In the genomic region with DNA sequence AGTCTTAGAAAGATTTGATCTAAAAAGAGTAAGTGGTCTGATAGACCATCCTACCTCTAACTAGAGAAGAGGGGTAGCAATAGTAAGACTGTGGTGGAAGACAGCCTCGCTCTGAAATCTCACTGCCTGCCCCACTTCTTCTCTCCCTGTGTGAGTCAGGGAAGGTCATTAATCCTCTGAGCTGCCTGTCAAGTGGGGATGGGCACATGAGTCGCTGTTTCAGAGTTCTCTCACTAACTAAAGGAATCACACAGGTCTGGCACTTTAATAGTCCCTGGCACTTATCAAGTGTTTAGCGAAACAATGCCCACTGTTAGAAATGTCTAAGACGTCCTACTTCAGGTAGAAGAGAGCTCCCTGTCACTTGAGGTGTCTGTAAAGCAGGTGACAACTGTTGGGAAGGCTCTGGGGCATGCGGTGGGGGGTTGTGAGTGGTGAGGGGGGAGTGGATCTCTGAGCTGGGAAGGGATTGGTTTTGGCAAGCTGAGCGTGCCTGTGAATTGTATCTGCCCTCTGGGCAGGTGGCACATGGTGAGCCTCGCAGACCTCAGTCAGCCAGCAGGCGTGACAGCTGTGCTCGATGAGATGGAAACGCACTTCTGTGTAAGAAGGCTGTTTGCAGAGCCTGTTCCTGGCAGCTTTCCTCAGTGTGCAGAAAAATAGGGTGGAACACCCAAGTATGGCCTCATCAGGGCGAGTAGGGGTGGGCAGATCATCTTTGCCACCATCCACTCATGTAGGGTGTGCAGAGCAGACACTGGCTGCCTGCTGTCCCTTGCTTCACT, we compare ENCODE assay signal across 7 mouse cellular contexts. TPM values are rescaled to one million over a fixed set of nuclear protein-coding genes. Genes with fewer than 3 reads are reported as not detected.
DNase-seq lines count a peak whose midpoint lies in the region; ATAC-seq and TF ChIP-seq lines count a peak whose summit lies in the region.

No protein-coding gene starts in this region.

- no peak overlapping the region for H3K4me2 ChIP-seq in lung, embryonic 15.5 days
- no peak overlapping the region for H3K4me2 ChIP-seq in limb, embryonic 14.5 days (replicated peaks; ENCODE audit: low read depth, low read length, severe bottlenecking)

- 41% methylated on average over 11 of the region's 11 CpGs for WGBS in lung, embryonic 15.5 days
- 67% methylated on average over 11 of the region's 11 CpGs for WGBS in forebrain, embryonic 10.5 days
- 49% methylated on average over 11 of the region's 11 CpGs for WGBS in limb, embryonic 14.5 days

- TF ChIP-seq POLR2A in limb, embryonic 14.5 days (IDR thresholded peaks at IDR 0.05; ENCODE audit: borderline replicate concordance, extremely low read depth, insufficient read depth, insufficient read length) = no peak

- no peak for DNase-seq in lung, adult 18-20 months
- DNase-seq in forebrain, embryonic 10.5 days (ENCODE audit: extremely low spot score, low spot score) = no peak
- peak; percentile 26 for DNase-seq in limb, embryonic 14.5 days (ENCODE audit: low spot score)
- peak; percentile 63 for DNase-seq in thymus, postnatal 14 days
- DNase-seq in kidney, adult 8-10 months = no peak
- no peak for DNase-seq in urinary bladder, adult 18-20 months (ENCODE audit: low spot score in 2 of 2)

- no peaks in the 10 kb centered on the region for H3K9me3 ChIP-seq in lung, embryonic 15.5 days
- no peaks in the 10 kb centered on the region for H3K9me3 ChIP-seq in forebrain, embryonic 10.5 days
- no peaks in the 10 kb centered on the region for H3K9me3 ChIP-seq in limb, embryonic 14.5 days (ENCODE audit: control insufficient read depth, low read length)

- H3K4me3 ChIP-seq in lung, embryonic 15.5 days = no peak overlapping the region
- H3K4me3 ChIP-seq in forebrain, embryonic 10.5 days = no peak overlapping the region
- H3K4me3 ChIP-seq in limb, embryonic 14.5 days (replicated peaks; ENCODE audit: low read length) = no peak overlapping the region

- H3K36me3 ChIP-seq in lung, embryonic 15.5 days = no peaks in the 10 kb centered on the region
- no peaks in the 10 kb centered on the region for H3K36me3 ChIP-seq in forebrain, embryonic 10.5 days (replicated peaks)
- no peaks in the 10 kb centered on the region for H3K36me3 ChIP-seq in limb, embryonic 14.5 days (ENCODE audit: control insufficient read depth, insufficient read depth, low read length)

- no peak overlapping the region for H3K9ac ChIP-seq in lung, embryonic 15.5 days
- no peak overlapping the region for H3K9ac ChIP-seq in limb, embryonic 14.5 days (ENCODE audit: low read depth, low read length, severe bottlenecking)

- peak; percentile 19; the same call in 1 of the 2 replicates for ATAC-seq in lung, embryonic 15.5 days (ENCODE audit: borderline replicate concordance, extremely low read depth, low FRiP score, low TSS enrichment)
- no peak; the same call in 1 of the 2 replicates for ATAC-seq in limb, embryonic 14.5 days (ENCODE audit: low FRiP score, low read depth)

- H3K27ac ChIP-seq in lung, embryonic 15.5 days = no peak overlapping the region
- H3K27ac ChIP-seq in forebrain, embryonic 10.5 days = peak overlapping the region; percentile 62
- H3K27ac ChIP-seq in limb, embryonic 14.5 days (replicated peaks; ENCODE audit: low read depth, low read length) = no peak overlapping the region

- H3K27me3 ChIP-seq in lung, embryonic 15.5 days = no peaks in the 10 kb centered on the region
- no peaks in the 10 kb centered on the region for H3K27me3 ChIP-seq in forebrain, embryonic 10.5 days (ENCODE audit: poor library complexity, severe bottlenecking)
- H3K27me3 ChIP-seq in limb, embryonic 14.5 days (ENCODE audit: control insufficient read depth, insufficient read depth, low read length) = no peaks in the 10 kb centered on the region

- H3K4me1 ChIP-seq in lung, embryonic 15.5 days = peaks cover 15% of the 10 kb centered on the region
- peaks cover 17% of the 10 kb centered on the region for H3K4me1 ChIP-seq in forebrain, embryonic 10.5 days
- no peaks in the 10 kb centered on the region for H3K4me1 ChIP-seq in limb, embryonic 14.5 days (ENCODE audit: control insufficient read depth, insufficient read depth, low read length)

RNA-seq across cellular contexts. Expression of gene Thbs4, which starts 57.9 kb away (rescaled TPM):
- polyA plus RNA-seq in lung, embryonic 15.5 days (2015; fragmentation: Nextera tagmentation; extraction: Ambion mirVana) = 3.0 and 4.4 TPM in 2 replicates
- 2.3 and 2.8 TPM in 2 replicates for polyA plus RNA-seq in forebrain, embryonic 10.5 days (2016; fragmentation: Nextera tagmentation; extraction: Ambion mirVana)
- 59.9 and 70.6 TPM in 2 replicates for polyA plus RNA-seq in limb, embryonic 14.5 days (2012; rRNA removed)
- polyA plus RNA-seq in limb, embryonic 14.5 days (2014; fragmentation: Nextera tagmentation; extraction: Ambion mirVana) = 32.0 and 38.3 TPM in 2 replicates

Comparison
In these comparisons a context has a peak if more than half of its experiments do, and no peak if none do; other contexts are left out.
1. DNase-seq: peak in limb, embryonic 14.5 days (single experiment) and thymus, postnatal 14 days (single experiment); none in lung, adult 18-20 months (0 of 2), forebrain, embryonic 10.5 days (single experiment), kidney, adult 8-10 months (0 of 2) and urinary bladder, adult 18-20 months (0 of 2).